Mouse (Mus musculus) hindbrain, postnatal 0 days (tissue): ENCODE data around the gene Ovol3. TPM values are rescaled to one million over a fixed set of nuclear protein-coding genes. Genes with fewer than 3 reads are reported as not detected.
A peak's percentile ranks its signal among the peaks of the same experiment; 100 is the strongest.

ENCODE experiments used
- ATAC-seq: fragments of 200-750 bp; cut with Nextera tagmentation; 2 replicates; pipeline ENCODE4 v1.8.0; 2017; ENCODE audit warnings: mild to moderate bottlenecking, moderate TSS enrichment, moderate library complexity
- DNase-seq: peaks from one replicate; pipeline ENCODE4 v3.0.0-alpha.2; 2015; ENCODE audit warnings: low spot score
- H3K27ac ChIP-seq: fragments of 300-500 bp; sonication (generic); 2 replicates; pipeline ENCODE4 v1.5.1; 2014; ENCODE audit warnings: mild to moderate bottlenecking
- H3K27me3 ChIP-seq: fragments of 300-500 bp; sonication (generic); 2 replicates; pipeline ENCODE4 v1.6.1; 2014; ENCODE audit warnings: low read length, mixed read lengths; ENCODE audit not compliant: insufficient read depth
- H3K36me3 ChIP-seq: fragments of 300-500 bp; sonication (generic); 2 replicates; pipeline ENCODE4 v1.6.1; 2014; ENCODE audit warnings: low read length, mixed read lengths; ENCODE audit not compliant: insufficient read depth
- H3K4me1 ChIP-seq: fragments of 300-500 bp; sonication (generic); 2 replicates; pipeline ENCODE4 v1.6.1; 2014; ENCODE audit warnings: antibody characterized with exemption, low read length, mixed read lengths; ENCODE audit not compliant: insufficient read depth
- H3K4me2 ChIP-seq: fragments of 300-500 bp; sonication (generic); 2 replicates; pipeline ENCODE4 v1.6.1; 2014; ENCODE audit warnings: low read depth, mild to moderate bottlenecking, low read length, moderate library complexity, mixed read lengths
- H3K4me3 ChIP-seq: fragments of 300-500 bp; sonication (generic); 2 replicates; pipeline ENCODE4 v1.5.1; 2014; ENCODE audit warnings: low read length
- H3K9ac ChIP-seq: fragments of 300-500 bp; sonication (generic); replicated peaks from 2 replicates; pipeline ENCODE4 v1.6.1; 2014; ENCODE audit warnings: mild to moderate bottlenecking, low read length, moderate library complexity, mixed read lengths
- H3K9me3 ChIP-seq: fragments of 300-500 bp; sonication (generic); 2 replicates; pipeline ENCODE4 v1.6.1; 2016; ENCODE audit warnings: low read length, mixed read lengths
- CTCF ChIP-seq: IDR thresholded peaks from 2 replicates; pipeline ENCODE4 v1.5.1; 2016; ENCODE audit warnings: antibody characterized with exemption, control low read depth, low read depth
- WGBS: fragments of 180-500 bp; shearing (Covaris S2); extraction: QIAGEN DNeasy Blood & Tissue Kit; methylation state at CpG from one replicate; pipeline ENCODE4 v1.1.7; 2014; 5-methylcytosine and 5-hydroxymethylcytosine counted together
- polyA plus RNA-seq: library from polyadenylated mRNA; unstranded; fragments of >200 nt; fragmentation: Nextera tagmentation; extraction: Ambion mirVana; gene quantifications from 2 replicates; pipeline ENCODE4 v1.2.1, GENCODE M21; 2015
- total RNA-seq: library from RNA; depleted of rRNA; stranded (reverse); fragments of >200 nt; gene quantifications from 2 replicates; pipeline ENCODE4 v1.2.3, GENCODE M21; 2014; rRNA removed

Gene Ovol3
- total RNA-seq (not detected in 2 replicates), polyA plus RNA-seq (not detected in 2 replicates)

GRCm38 (mm10) chr7:30235625-30236024 lies at the start of gene Ovol3:
TSS of gene Ovol3 (minus strand) at chr7:30235725.
- 78% methylated on average over 4 of the region's 4 CpGs for WGBS
- ATAC-seq: no peak
- no peak within 1 kb of the TSS for H3K4me3 ChIP-seq
- H3K27me3 ChIP-seq: no peaks in the 10 kb centered on the region
- H3K4me1 ChIP-seq: peaks cover 5% of the 10 kb centered on the region; the same call in 1 of the 2 replicates
- no peak for TF ChIP-seq CTCF
- H3K27ac ChIP-seq: no peak within 1 kb of the TSS
- no peak within 1 kb of the TSS for H3K9ac ChIP-seq
- no peak within 1 kb of the TSS for H3K4me2 ChIP-seq
- H3K9me3 ChIP-seq: no peaks in the 10 kb centered on the region
- H3K36me3 ChIP-seq: peaks cover 5% of the 10 kb centered on the region; the same call in 1 of the 2 replicates
- DNase-seq: no peak

- Histone ChIP-seq H3K27me3 (no peaks in the 10 kb centered on the region), H3K36me3 (no peaks in the 10 kb centered on the region), H3K9me3 (no peaks in the 10 kb centered on the region), H3K4me2 (no peak overlapping the region), H3K9ac (no peak overlapping the region), H3K4me3 (no peak overlapping the region), H3K4me1 (no peaks in the 10 kb centered on the region), H3K27ac (no peak overlapping the region)
- DNase-seq (no peak), ATAC-seq (no peak)
- TF ChIP-seq CTCF: no peak
- WGBS: 81% methylated on average over 7 of the region's 7 CpGs
These were observed 47.2 kb upstream of the Ovol3 start for GRCm38 (mm10) chr7:30282740-30283139.

- TF ChIP-seq CTCF: no peak
- DNase-seq (no peak), ATAC-seq (no peak)
- WGBS: 77% methylated on average over 4 of the region's 4 CpGs
- Histone ChIP-seq H3K4me1 (no peaks in the 10 kb centered on the region), H3K9ac (no peak overlapping the region; the same call in 1 of the 2 replicates), H3K4me2 (peak overlapping the region; percentile 95; the same call in 1 of the 2 replicates), H3K27me3 (no peaks in the 10 kb centered on the region), H3K27ac (0 out of 2 replicates have a peak overlapping the region, but pooled peaks have one; percentile 96), H3K36me3 (no peaks in the 10 kb centered on the region), H3K4me3 (peak overlapping the region; percentile 76; the same call in 1 of the 2 replicates), H3K9me3 (no peaks in the 10 kb centered on the region)
These were observed 46.0 kb upstream of the Ovol3 start for GRCm38 (mm10) chr7:30281522-30281921.

GRCm38 (mm10) chr7:30280670-30281138 lies 45.2 kb upstream of the Ovol3 start:
- peak overlapping the region; percentile 96 for H3K27ac ChIP-seq
- H3K36me3 ChIP-seq: no peaks in the 10 kb centered on the region
- DNase-seq (peak; percentile 95), ATAC-seq (peak; percentile 87)
- H3K9ac ChIP-seq: peak overlapping the region; percentile 54
- no peak for TF ChIP-seq CTCF
- peak overlapping the region; percentile 95 for H3K4me2 ChIP-seq
- H3K9me3 ChIP-seq: no peaks in the 10 kb centered on the region
- peak overlapping the region; percentile 76 for H3K4me3 ChIP-seq
- H3K4me1 ChIP-seq: no peaks in the 10 kb centered on the region
- no peaks in the 10 kb centered on the region for H3K27me3 ChIP-seq
- WGBS: 1% methylated on average over 20 of the region's 20 CpGs

GRCm38 (mm10) chr7:30279951-30280669 lies 44.6 kb upstream of the Ovol3 start, which contains the start of the genes Thap8 and Wdr62:
TSS of gene Thap8 (plus strand) at chr7:30280094.
TSS of gene Wdr62 (minus strand) at chr7:30280419.
- WGBS: under 1% methylated on average over 48 of the region's 49 CpGs

GRCm38 (mm10) chr7:30279536-30279935 lies 44.0 kb upstream of the Ovol3 start:
- no peak overlapping the region for H3K27ac ChIP-seq
- no peak for TF ChIP-seq CTCF
- DNase-seq: no peak
- under 1% methylated on average over 6 of the region's 6 CpGs for WGBS
- H3K4me1 ChIP-seq: no peaks in the 10 kb centered on the region
- peak overlapping the region; percentile 95 for H3K4me2 ChIP-seq
- no peak for ATAC-seq
- no peaks in the 10 kb centered on the region for H3K36me3 ChIP-seq
- H3K9ac ChIP-seq: peak overlapping the region; percentile 46; the same call in 1 of the 2 replicates
- no peaks in the 10 kb centered on the region for H3K9me3 ChIP-seq
- peak overlapping the region; percentile 76 for H3K4me3 ChIP-seq
- H3K27me3 ChIP-seq: no peaks in the 10 kb centered on the region

More at GRCm38 (mm10) chr7:30279951-30280669, 44.6 kb upstream of the Ovol3 start, which contains the start of the genes Thap8 and Wdr62:
- Histone ChIP-seq H3K4me2 (peak within 1 kb of the TSS; percentile 95), H3K4me1 (no peaks in the 10 kb centered on the region), H3K27ac (peak within 1 kb of the TSS; percentile 96), H3K9me3 (no peaks in the 10 kb centered on the region), H3K9ac (peak within 1 kb of the TSS; percentile 54), H3K27me3 (no peaks in the 10 kb centered on the region), H3K4me3 (peak within 1 kb of the TSS; percentile 76), H3K36me3 (no peaks in the 10 kb centered on the region)
- no peak for TF ChIP-seq CTCF
- DNase-seq (peak; percentile 97), ATAC-seq (peak; percentile 97)
